In the genomic region with DNA sequence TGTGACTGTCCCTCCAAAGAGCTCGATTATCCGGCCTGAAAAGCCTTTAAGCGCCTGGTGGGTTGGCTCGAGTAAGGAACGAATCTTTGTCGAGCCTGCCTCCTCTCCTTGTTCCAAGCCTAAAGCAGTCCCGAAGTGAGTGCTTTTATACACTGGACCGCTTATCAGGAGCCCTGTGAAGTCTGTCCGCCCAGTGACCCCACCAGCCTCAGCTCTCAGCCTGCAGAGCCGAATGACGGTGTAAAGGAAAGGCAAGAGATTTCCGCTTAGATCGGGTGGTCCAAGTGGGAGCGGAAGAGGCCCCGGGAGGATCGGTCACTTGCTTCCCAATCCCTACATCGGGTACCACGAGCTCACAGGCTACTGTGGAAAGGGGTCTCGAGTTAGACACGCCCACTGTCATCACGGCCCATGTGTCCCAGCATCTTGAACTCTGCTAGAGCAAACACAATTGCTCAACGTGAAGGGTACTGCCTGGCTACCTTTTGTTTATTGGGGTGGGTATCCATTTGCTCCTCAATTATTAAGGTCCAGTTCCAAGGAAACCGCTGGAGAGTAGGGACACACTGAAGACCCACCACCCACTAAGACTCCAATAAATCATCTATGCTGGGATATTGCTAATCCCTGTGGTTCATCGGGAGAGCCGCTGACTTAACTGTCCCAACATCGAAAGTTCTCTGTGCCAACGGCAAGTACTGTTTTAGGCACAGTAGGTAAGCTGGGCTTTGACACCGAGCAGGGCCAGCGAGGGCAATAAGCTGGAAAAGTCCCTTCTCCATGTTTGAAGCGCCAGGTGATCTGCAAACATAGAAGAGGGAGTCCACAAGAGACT, we compare ENCODE assay signal across 8 mouse cellular contexts. TPM values are rescaled to one million over a fixed set of nuclear protein-coding genes. Genes with fewer than 3 reads are reported as not detected.
A peak's percentile ranks its signal among the peaks of the same experiment; 100 is the strongest.
DNase-seq lines count a peak whose midpoint lies in the region; ATAC-seq and TF ChIP-seq lines count a peak whose summit lies in the region.

No protein-coding gene starts in this region.

- peak overlapping the region; percentile 58 for H3K4me3 ChIP-seq in spleen, adult 2 months (ENCODE audit: extremely low read depth, insufficient read depth, insufficient read length)
- peak overlapping the region; percentile 87 for H3K4me3 ChIP-seq in embryonic facial prominence, embryonic 11.5 days (ENCODE audit: low read depth, low read length)
- H3K4me3 ChIP-seq in hindbrain, embryonic 13.5 days = peak overlapping the region; percentile 93
- peak overlapping the region; percentile 69 for H3K4me3 ChIP-seq in liver, embryonic 11.5 days (ENCODE audit: low read depth, low read length)
- peak overlapping the region; percentile 95 for H3K4me3 ChIP-seq in neural tube, embryonic 15.5 days (replicated peaks)

- peaks cover 13% of the 10 kb centered on the region for H3K27me3 ChIP-seq in spleen, adult 2 months (ENCODE audit: control insufficient read depth, insufficient read depth, low read length)
- H3K27me3 ChIP-seq in embryonic facial prominence, embryonic 11.5 days (ENCODE audit: control insufficient read depth, insufficient read depth, low read length) = no peaks in the 10 kb centered on the region
- H3K27me3 ChIP-seq in hindbrain, embryonic 13.5 days = no peaks in the 10 kb centered on the region
- H3K27me3 ChIP-seq in liver, embryonic 11.5 days (replicated peaks; ENCODE audit: control insufficient read depth, insufficient read depth, low read length) = peaks cover 19% of the 10 kb centered on the region
- H3K27me3 ChIP-seq in neural tube, embryonic 15.5 days (replicated peaks) = no peaks in the 10 kb centered on the region

- no peak for DNase-seq in spleen, adult 2 months (ENCODE audit: low read depth in 1 of 2, low spot score in 2 of 2)
- no peak for DNase-seq in spleen, postnatal 14 days (ENCODE audit: low spot score in 2 of 2)
- peak; percentile 61 for DNase-seq in embryonic facial prominence, embryonic 11.5 days (ENCODE audit: low spot score)
- peak; percentile 53 for DNase-seq in liver, embryonic 11.5 days (ENCODE audit: low spot score)
- DNase-seq in ovary, adult 18-20 months (ENCODE audit: low spot score) = no peak
- no peak for DNase-seq in thymus, postnatal 14 days

- no peaks in the 10 kb centered on the region for H3K9me3 ChIP-seq in embryonic facial prominence, embryonic 11.5 days (replicated peaks; ENCODE audit: control insufficient read depth, low read length)
- H3K9me3 ChIP-seq in hindbrain, embryonic 13.5 days = no peaks in the 10 kb centered on the region
- H3K9me3 ChIP-seq in liver, embryonic 11.5 days (ENCODE audit: control insufficient read depth, low read length) = no peaks in the 10 kb centered on the region
- no peaks in the 10 kb centered on the region for H3K9me3 ChIP-seq in neural tube, embryonic 15.5 days (replicated peaks)

- 0 out of 2 replicates have a peak overlapping the region, but pooled peaks have one; percentile 21 for H3K27ac ChIP-seq in spleen, adult 2 months (ENCODE audit: insufficient read depth, low read length)
- H3K27ac ChIP-seq in embryonic facial prominence, embryonic 11.5 days (replicated peaks; ENCODE audit: low read depth, low read length) = peak overlapping the region; percentile 97
- peak overlapping the region; percentile 99 for H3K27ac ChIP-seq in hindbrain, embryonic 13.5 days
- peak overlapping the region; percentile 92 for H3K27ac ChIP-seq in liver, embryonic 11.5 days (ENCODE audit: low read depth, low read length)
- peak overlapping the region; percentile 97 for H3K27ac ChIP-seq in neural tube, embryonic 15.5 days (replicated peaks)

- ATAC-seq in embryonic facial prominence, embryonic 11.5 days (replicated peaks; ENCODE audit: insufficient number of reproducible peaks, low FRiP score, low TSS enrichment, low read depth) = no peak
- ATAC-seq in hindbrain, embryonic 13.5 days (ENCODE audit: low FRiP score) = no peak
- no peak for ATAC-seq in liver, embryonic 11.5 days (replicated peaks; ENCODE audit: low FRiP score)
- ATAC-seq in neural tube, embryonic 15.5 days (ENCODE audit: low FRiP score) = no peak

- peaks cover 13% of the 10 kb centered on the region; the same call in 1 of the 2 replicates for H3K4me1 ChIP-seq in spleen, adult 2 months (ENCODE audit: control insufficient read depth, insufficient read depth, insufficient read length)
- H3K4me1 ChIP-seq in embryonic facial prominence, embryonic 11.5 days (ENCODE audit: control insufficient read depth, insufficient read depth, low read length) = peaks cover 10% of the 10 kb centered on the region
- H3K4me1 ChIP-seq in hindbrain, embryonic 13.5 days (replicated peaks) = peaks cover 56% of the 10 kb centered on the region
- peaks cover 42% of the 10 kb centered on the region for H3K4me1 ChIP-seq in liver, embryonic 11.5 days (replicated peaks; ENCODE audit: control insufficient read depth, insufficient read depth, low read length)
- peaks cover 53% of the 10 kb centered on the region for H3K4me1 ChIP-seq in neural tube, embryonic 15.5 days

- no peak for TF ChIP-seq CTCF in spleen, adult 2 months (IDR thresholded peaks at IDR 0.05; ENCODE audit: extremely low read depth, insufficient read depth, insufficient read length, insufficient replicate concordance)

- peak overlapping the region; percentile 94 for H3K4me2 ChIP-seq in embryonic facial prominence, embryonic 11.5 days (ENCODE audit: low read depth, low read length)
- peak overlapping the region; percentile 89 for H3K4me2 ChIP-seq in hindbrain, embryonic 13.5 days
- H3K4me2 ChIP-seq in liver, embryonic 11.5 days = peak overlapping the region; percentile 93
- peak overlapping the region; percentile 90 for H3K4me2 ChIP-seq in neural tube, embryonic 15.5 days

- no peak for TF ChIP-seq POLR2A in spleen, adult 2 months (IDR thresholded peaks at IDR 0.05; ENCODE audit: low read depth, low read length)

- H3K36me3 ChIP-seq in spleen, adult 2 months (ENCODE audit: control insufficient read depth, insufficient read depth, low read length) = no peaks in the 10 kb centered on the region; the same call in 1 of the 2 replicates
- no peaks in the 10 kb centered on the region for H3K36me3 ChIP-seq in embryonic facial prominence, embryonic 11.5 days (replicated peaks; ENCODE audit: control insufficient read depth, insufficient read depth, low read depth, low read length)
- peaks cover 7% of the 10 kb centered on the region for H3K36me3 ChIP-seq in hindbrain, embryonic 13.5 days
- no peaks in the 10 kb centered on the region; the same call in 1 of the 2 replicates for H3K36me3 ChIP-seq in liver, embryonic 11.5 days (ENCODE audit: control insufficient read depth, insufficient read depth, low read length)
- peaks cover 4% of the 10 kb centered on the region for H3K36me3 ChIP-seq in neural tube, embryonic 15.5 days

- 21% methylated on average over 30 of the region's 30 CpGs for WGBS in spleen, adult 2 months
- WGBS in embryonic facial prominence, embryonic 11.5 days = 18% methylated on average over 30 of the region's 30 CpGs
- 18% methylated on average over 30 of the region's 30 CpGs for WGBS in hindbrain, embryonic 13.5 days
- WGBS in liver, embryonic 11.5 days = 19% methylated on average over 30 of the region's 30 CpGs
- WGBS in neural tube, embryonic 15.5 days = 16% methylated on average over 30 of the region's 30 CpGs

- H3K9ac ChIP-seq in embryonic facial prominence, embryonic 11.5 days (replicated peaks; ENCODE audit: low read length) = peak overlapping the region; percentile 87
- H3K9ac ChIP-seq in hindbrain, embryonic 13.5 days = peak overlapping the region; percentile 97
- H3K9ac ChIP-seq in liver, embryonic 11.5 days (ENCODE audit: low read depth, low read length) = peak overlapping the region; percentile 65
- peak overlapping the region; percentile 83 for H3K9ac ChIP-seq in neural tube, embryonic 15.5 days (replicated peaks)

RNA-seq across cellular contexts. Expression of a gene that starts 0.7 kb away (rescaled TPM):
- 10.0 and 14.4 TPM in 2 replicates for polyA plus RNA-seq in spleen, adult 2 months (2012; rRNA removed)
- 18.0 and 21.8 TPM in 2 replicates for polyA plus RNA-seq in embryonic facial prominence, embryonic 11.5 days (2014; fragmentation: Nextera tagmentation; extraction: Ambion mirVana)
- 26.2 and 26.3 TPM in 2 replicates for polyA plus RNA-seq in hindbrain, embryonic 13.5 days (2015; fragmentation: Nextera tagmentation; extraction: Ambion mirVana)
- polyA plus RNA-seq in liver, embryonic 11.5 days (2014; fragmentation: Nextera tagmentation; extraction: Ambion mirVana) = 10.3 and 13.2 TPM in 2 replicates
- polyA plus RNA-seq in neural tube, embryonic 15.5 days (2015; fragmentation: Nextera tagmentation; extraction: Ambion mirVana) = 17.6 and 17.7 TPM in 2 replicates

RNA-seq across cellular contexts. Expression of a gene that starts 2.2 kb away (rescaled TPM):
- polyA plus RNA-seq in spleen, adult 2 months (2012; rRNA removed) = 151 and 203 TPM in 2 replicates
- polyA plus RNA-seq in embryonic facial prominence, embryonic 11.5 days (2014; fragmentation: Nextera tagmentation; extraction: Ambion mirVana) = 476 and 532 TPM in 2 replicates
- 476 and 483 TPM in 2 replicates for polyA plus RNA-seq in hindbrain, embryonic 13.5 days (2015; fragmentation: Nextera tagmentation; extraction: Ambion mirVana)
- 558 and 561 TPM in 2 replicates for polyA plus RNA-seq in liver, embryonic 11.5 days (2014; fragmentation: Nextera tagmentation; extraction: Ambion mirVana)
- polyA plus RNA-seq in neural tube, embryonic 15.5 days (2015; fragmentation: Nextera tagmentation; extraction: Ambion mirVana) = 458 and 459 TPM in 2 replicates

RNA-seq across cellular contexts. Expression of a gene that starts 15.3 kb away (rescaled TPM):
- polyA plus RNA-seq in spleen, adult 2 months (2012; rRNA removed) = 17.3 and 18.5 TPM in 2 replicates
- 11.8 TPM in 2 replicates for polyA plus RNA-seq in embryonic facial prominence, embryonic 11.5 days (2014; fragmentation: Nextera tagmentation; extraction: Ambion mirVana)
- 23.8 and 25.6 TPM in 2 replicates for polyA plus RNA-seq in hindbrain, embryonic 13.5 days (2015; fragmentation: Nextera tagmentation; extraction: Ambion mirVana)
- 18.0 and 21.9 TPM in 2 replicates for polyA plus RNA-seq in liver, embryonic 11.5 days (2014; fragmentation: Nextera tagmentation; extraction: Ambion mirVana)
- 46.9 and 50.1 TPM in 2 replicates for polyA plus RNA-seq in neural tube, embryonic 15.5 days (2015; fragmentation: Nextera tagmentation; extraction: Ambion mirVana)

RNA-seq across cellular contexts. Expression of a gene that starts 37.7 kb away (rescaled TPM):
- polyA plus RNA-seq in spleen, adult 2 months (2012; rRNA removed) = 65.8 and 93.7 TPM in 2 replicates
- 3.7 and 3.9 TPM in 2 replicates for polyA plus RNA-seq in embryonic facial prominence, embryonic 11.5 days (2014; fragmentation: Nextera tagmentation; extraction: Ambion mirVana)
- polyA plus RNA-seq in hindbrain, embryonic 13.5 days (2015; fragmentation: Nextera tagmentation; extraction: Ambion mirVana) = 3.4 and 4.1 TPM in 2 replicates
- polyA plus RNA-seq in liver, embryonic 11.5 days (2014; fragmentation: Nextera tagmentation; extraction: Ambion mirVana) = 0.97 and 1.0 TPM in 2 replicates
- 2.3 and 3.1 TPM in 2 replicates for polyA plus RNA-seq in neural tube, embryonic 15.5 days (2015; fragmentation: Nextera tagmentation; extraction: Ambion mirVana)

RNA-seq across cellular contexts. Expression of a gene that starts 43.5 kb away (rescaled TPM):
- polyA plus RNA-seq in spleen, adult 2 months (2012; rRNA removed) = 17.6 and 19.1 TPM in 2 replicates
- 2.6 and 2.8 TPM in 2 replicates for polyA plus RNA-seq in embryonic facial prominence, embryonic 11.5 days (2014; fragmentation: Nextera tagmentation; extraction: Ambion mirVana)
- polyA plus RNA-seq in hindbrain, embryonic 13.5 days (2015; fragmentation: Nextera tagmentation; extraction: Ambion mirVana) = 4.3 and 4.7 TPM in 2 replicates
- 0.95 and 1.7 TPM in 2 replicates for polyA plus RNA-seq in liver, embryonic 11.5 days (2014; fragmentation: Nextera tagmentation; extraction: Ambion mirVana)
- 3.8 and 5.0 TPM in 2 replicates for polyA plus RNA-seq in neural tube, embryonic 15.5 days (2015; fragmentation: Nextera tagmentation; extraction: Ambion mirVana)

Comparison
In these comparisons a context has a peak if more than half of its experiments do, and no peak if none do; other contexts are left out.
1. DNase-seq: peak in embryonic facial prominence, embryonic 11.5 days (single experiment) and liver, embryonic 11.5 days (single experiment); none in spleen, adult 2 months (0 of 2), spleen, postnatal 14 days (0 of 2), ovary, adult 18-20 months (single experiment) and thymus, postnatal 14 days (single experiment).
2. H3K27ac ChIP-seq: peak in every context shown above with its lines; median percentile 99 in hindbrain, embryonic 13.5 days; 97 in embryonic facial prominence, embryonic 11.5 days; 97 in neural tube, embryonic 15.5 days; 92 in liver, embryonic 11.5 days; 21 in spleen, adult 2 months.
3. Peak in every context shown above with its lines, with median percentiles within 50 percentile points of each other: H3K4me3 ChIP-seq, H3K4me2 ChIP-seq and H3K9ac ChIP-seq.